Mouse (Mus musculus): ENCODE measurements at regions not wholly inside any gene's neighbourhood (a gene's known extent, or its start where the extent isn't known, plus 50 kb on each side); places are given as distances from the start of the nearest gene placed in this dataset.
A peak's percentile ranks its signal among the peaks of the same experiment; 100 is the strongest.

DNA sequence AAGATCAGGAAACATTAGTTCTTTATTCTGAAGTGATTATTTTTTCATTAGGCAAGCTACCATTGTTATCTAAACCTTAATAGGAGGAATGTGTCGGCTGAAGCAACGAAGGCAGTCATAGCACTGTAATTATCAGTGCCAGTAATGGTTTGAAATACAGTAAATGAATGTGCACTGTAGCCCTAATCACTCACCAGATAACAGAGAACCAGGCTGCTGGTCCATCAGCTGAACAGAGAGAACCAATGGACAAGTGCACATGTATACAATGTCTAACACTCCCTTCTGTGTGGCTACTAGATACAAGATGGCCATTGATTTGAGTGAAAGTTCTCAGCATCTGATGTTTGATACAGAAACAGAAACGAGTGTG is 294.6 kb upstream of the Ano5 start:
- 89% methylated on average over 3 of the region's 3 CpGs for WGBS
- no peaks in the 10 kb centered on the region for H3K4me1 ChIP-seq (ENCODE audit: control insufficient read depth, insufficient read depth, low read length)
- H3K27me3 ChIP-seq (ENCODE audit: control insufficient read depth, insufficient read depth, low read length): no peaks in the 10 kb centered on the region
- no peak overlapping the region for H3K27ac ChIP-seq (ENCODE audit: low read depth, low read length)
- DNase-seq (ENCODE audit: low spot score) (no peak), ATAC-seq (ENCODE audit: insufficient read depth, low FRiP score, low TSS enrichment) (no peak)
- H3K9me3 ChIP-seq (ENCODE audit: control insufficient read depth, low read length): no peaks in the 10 kb centered on the region
- no peak overlapping the region for H3K9ac ChIP-seq (ENCODE audit: low read length)
- no peak overlapping the region for H3K4me2 ChIP-seq (ENCODE audit: low read depth)
- H3K4me3 ChIP-seq (ENCODE audit: low read depth, low read length): no peak overlapping the region
- no peaks in the 10 kb centered on the region for H3K36me3 ChIP-seq (ENCODE audit: control insufficient read depth, insufficient read depth, low read length)

DNA sequence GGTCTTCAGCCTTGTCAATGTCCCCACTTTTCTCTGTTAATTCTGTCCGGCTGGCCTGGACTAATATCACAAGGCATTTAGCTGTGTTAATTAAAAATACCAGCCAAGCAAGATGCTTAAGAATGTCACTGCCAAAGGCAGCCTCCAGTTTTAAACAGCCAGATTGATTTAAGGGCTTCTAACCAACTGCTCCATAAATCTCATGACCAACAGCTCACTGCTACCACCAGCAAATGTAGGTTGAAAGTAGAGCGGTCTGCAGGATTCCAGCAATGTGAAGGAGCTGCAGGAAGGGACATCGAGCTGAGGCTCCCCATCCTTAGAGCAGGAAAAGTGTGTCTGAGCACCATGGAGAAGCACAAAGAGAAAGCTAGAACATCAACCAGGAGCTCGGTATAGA is 289.5 kb upstream of the Ano5 start:
- H3K27ac ChIP-seq (ENCODE audit: low read depth, low read length): no peak overlapping the region
- 82% methylated on average over 4 of the region's 4 CpGs for WGBS
- ATAC-seq (ENCODE audit: insufficient read depth, low FRiP score, low TSS enrichment) (no peak), DNase-seq (ENCODE audit: low spot score) (no peak)
- H3K4me2 ChIP-seq (ENCODE audit: low read depth): no peak overlapping the region
- no peaks in the 10 kb centered on the region for H3K36me3 ChIP-seq (ENCODE audit: control insufficient read depth, insufficient read depth, low read length)
- H3K9me3 ChIP-seq (ENCODE audit: control insufficient read depth, low read length): no peaks in the 10 kb centered on the region
- no peaks in the 10 kb centered on the region for H3K27me3 ChIP-seq (ENCODE audit: control insufficient read depth, insufficient read depth, low read length)
- no peaks in the 10 kb centered on the region for H3K4me1 ChIP-seq (ENCODE audit: control insufficient read depth, insufficient read depth, low read length)
- H3K4me3 ChIP-seq (ENCODE audit: low read depth, low read length): no peak overlapping the region
- H3K9ac ChIP-seq (ENCODE audit: low read length): no peak overlapping the region

DNA sequence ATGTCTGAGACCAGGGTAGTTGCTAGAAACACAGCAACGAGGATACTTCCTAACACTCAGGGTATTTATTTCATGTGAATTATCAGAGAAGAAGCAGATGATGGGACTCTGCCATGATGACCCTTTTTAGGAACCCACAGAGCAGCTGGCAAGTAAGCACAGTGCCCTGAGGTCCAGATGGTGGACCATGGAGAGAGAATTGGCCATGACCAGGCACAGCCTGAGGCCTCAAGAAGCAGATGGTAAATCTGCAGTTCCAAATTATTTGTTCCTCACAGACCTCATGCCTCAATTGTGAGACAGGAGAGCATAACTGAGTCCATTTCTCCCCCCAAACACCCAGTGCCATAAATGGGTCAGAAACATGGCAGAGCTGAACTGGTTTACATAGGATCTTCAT is 289.0 kb upstream of the Ano5 start:
- H3K27ac ChIP-seq (ENCODE audit: low read depth, low read length): no peak overlapping the region
- ATAC-seq (ENCODE audit: insufficient read depth, low FRiP score, low TSS enrichment) (no peak), DNase-seq (ENCODE audit: low spot score) (no peak)
- no peak overlapping the region for H3K9ac ChIP-seq (ENCODE audit: low read length)
- no peak overlapping the region for H3K4me2 ChIP-seq (ENCODE audit: low read depth)
- 81% methylated on average over 1 of the region's 1 CpGs for WGBS
- no peaks in the 10 kb centered on the region for H3K27me3 ChIP-seq (ENCODE audit: control insufficient read depth, insufficient read depth, low read length)
- no peaks in the 10 kb centered on the region for H3K9me3 ChIP-seq (ENCODE audit: control insufficient read depth, low read length)
- H3K4me1 ChIP-seq (ENCODE audit: control insufficient read depth, insufficient read depth, low read length): no peaks in the 10 kb centered on the region
- no peaks in the 10 kb centered on the region for H3K36me3 ChIP-seq (ENCODE audit: control insufficient read depth, insufficient read depth, low read length)
- H3K4me3 ChIP-seq (ENCODE audit: low read depth, low read length): no peak overlapping the region

DNA sequence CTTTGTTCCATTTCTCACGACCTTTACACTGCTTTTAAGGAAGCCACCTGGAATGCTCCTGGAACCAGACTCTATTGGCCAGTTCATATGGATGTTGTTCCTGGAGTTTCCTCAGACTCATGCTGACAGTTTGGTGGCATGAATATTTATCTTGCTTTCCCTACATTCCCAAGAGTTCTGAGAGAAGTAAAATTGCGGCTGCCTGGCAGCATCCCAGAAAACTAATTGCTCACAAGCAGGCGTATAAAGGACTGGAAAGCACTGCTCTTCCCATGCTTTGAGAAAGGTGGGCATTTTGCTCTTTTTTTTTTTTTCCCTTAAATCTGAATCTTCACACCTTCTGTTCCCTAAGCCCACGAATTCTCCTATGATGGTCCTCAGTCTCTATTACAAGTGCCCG is 283.7 kb upstream of the Ano5 start:
- no peak overlapping the region for H3K27ac ChIP-seq (ENCODE audit: low read depth, low read length)
- 86% methylated on average over 5 of the region's 5 CpGs for WGBS
- no peak overlapping the region for H3K9ac ChIP-seq (ENCODE audit: low read length)

DNA sequence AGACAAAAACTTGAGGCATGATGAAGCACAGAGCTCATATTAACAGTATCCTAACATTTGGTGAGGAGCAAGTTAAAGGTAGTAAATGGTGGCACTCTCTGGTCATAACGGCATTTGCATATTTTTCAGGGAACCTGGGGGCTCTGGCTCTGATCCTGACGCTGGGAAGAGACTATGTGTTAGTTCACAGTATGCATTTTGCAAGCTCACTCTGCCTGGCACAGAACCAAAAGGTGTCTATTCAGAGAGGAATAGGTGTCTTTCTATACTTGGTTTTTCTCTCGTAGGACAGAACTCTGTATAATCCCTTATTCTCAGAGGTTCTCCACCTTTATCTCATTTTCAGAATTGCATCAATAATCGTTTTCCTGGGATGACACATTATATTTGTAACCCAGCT is 276.2 kb upstream of the Ano5 start:
- H3K27ac ChIP-seq (ENCODE audit: low read depth, low read length): no peak overlapping the region
- no peak overlapping the region for H3K4me3 ChIP-seq (ENCODE audit: low read depth, low read length)
- no peak overlapping the region for H3K4me2 ChIP-seq (ENCODE audit: low read depth)
- no peaks in the 10 kb centered on the region for H3K4me1 ChIP-seq (ENCODE audit: control insufficient read depth, insufficient read depth, low read length)
- no peaks in the 10 kb centered on the region for H3K27me3 ChIP-seq (ENCODE audit: control insufficient read depth, insufficient read depth, low read length)
- no peak for DNase-seq (ENCODE audit: low spot score)
- H3K36me3 ChIP-seq (ENCODE audit: control insufficient read depth, insufficient read depth, low read length): no peaks in the 10 kb centered on the region
- 84% methylated on average over 4 of the region's 4 CpGs for WGBS
- no peak for ATAC-seq (ENCODE audit: insufficient read depth, low FRiP score, low TSS enrichment)
- H3K9me3 ChIP-seq (ENCODE audit: control insufficient read depth, low read length): no peaks in the 10 kb centered on the region
- no peak overlapping the region for H3K9ac ChIP-seq (ENCODE audit: low read length)

More for the DNA sequence above, 283.7 kb upstream of the Ano5 start:
- Histone ChIP-seq H3K9me3 (ENCODE audit: control insufficient read depth, low read length) (no peaks in the 10 kb centered on the region), H3K4me1 (ENCODE audit: control insufficient read depth, insufficient read depth, low read length) (no peaks in the 10 kb centered on the region), H3K36me3 (ENCODE audit: control insufficient read depth, insufficient read depth, low read length) (no peaks in the 10 kb centered on the region), H3K4me3 (ENCODE audit: low read depth, low read length) (no peak overlapping the region), H3K27me3 (ENCODE audit: control insufficient read depth, insufficient read depth, low read length) (no peaks in the 10 kb centered on the region), H3K4me2 (ENCODE audit: low read depth) (no peak overlapping the region)
- DNase-seq (ENCODE audit: low spot score) (no peak), ATAC-seq (ENCODE audit: insufficient read depth, low FRiP score, low TSS enrichment) (no peak)

DNA sequence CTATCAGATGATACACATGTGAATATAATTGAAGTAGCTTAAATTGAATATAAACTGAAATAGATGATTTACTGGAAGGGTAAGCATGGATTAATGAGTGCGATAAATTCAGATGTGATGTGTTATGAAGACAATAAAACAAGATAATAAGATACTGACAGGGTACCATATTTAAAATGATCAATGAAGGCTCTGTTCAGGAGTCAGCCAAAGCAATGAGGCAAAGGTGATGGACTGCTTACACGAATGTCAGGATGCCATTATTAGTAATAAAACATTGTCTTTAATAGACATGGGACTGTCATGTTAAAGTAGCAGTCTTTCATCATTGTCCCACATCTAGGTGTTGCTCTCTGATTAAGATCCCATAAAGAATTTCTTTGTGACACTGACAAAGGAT is 263.1 kb upstream of the Ano5 start:
- H3K27ac ChIP-seq (ENCODE audit: low read depth, low read length): no peak overlapping the region
- H3K4me2 ChIP-seq (ENCODE audit: low read depth): no peak overlapping the region
- ATAC-seq (ENCODE audit: insufficient read depth, low FRiP score, low TSS enrichment) (peak; percentile 60; the same call in 1 of the 2 replicates), DNase-seq (ENCODE audit: low spot score) (no peak)
- no peaks in the 10 kb centered on the region for H3K9me3 ChIP-seq (ENCODE audit: control insufficient read depth, low read length)
- H3K27me3 ChIP-seq (ENCODE audit: control insufficient read depth, insufficient read depth, low read length): no peaks in the 10 kb centered on the region
- H3K4me3 ChIP-seq (ENCODE audit: low read depth, low read length): no peak overlapping the region
- no peaks in the 10 kb centered on the region for H3K4me1 ChIP-seq (ENCODE audit: control insufficient read depth, insufficient read depth, low read length)
- H3K9ac ChIP-seq (ENCODE audit: low read length): no peak overlapping the region
- WGBS: 73% methylated on average over 2 of the region's 2 CpGs
- no peaks in the 10 kb centered on the region for H3K36me3 ChIP-seq (ENCODE audit: control insufficient read depth, insufficient read depth, low read length)

DNA sequence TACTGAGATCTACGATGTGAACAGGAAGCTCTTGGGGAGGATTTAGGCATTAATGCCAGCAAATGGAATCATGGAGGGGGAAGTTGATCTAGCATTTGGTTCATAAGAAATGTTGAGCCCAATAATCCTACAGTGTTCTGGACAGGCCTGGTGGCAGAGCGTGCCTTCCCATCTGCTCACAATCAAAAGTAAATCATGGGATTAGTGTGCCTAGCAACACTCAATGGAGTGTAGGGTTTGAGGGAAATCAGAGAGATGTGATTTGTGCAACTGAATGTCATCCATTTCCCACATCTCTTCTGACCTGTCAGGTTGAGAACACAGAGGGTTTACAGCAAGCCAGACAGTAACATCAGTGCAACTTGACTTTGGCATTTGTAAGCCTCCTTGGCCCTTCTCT is 256.4 kb upstream of the Ano5 start:
- no peaks in the 10 kb centered on the region for H3K4me1 ChIP-seq (ENCODE audit: control insufficient read depth, insufficient read depth, low read length)
- no peaks in the 10 kb centered on the region for H3K9me3 ChIP-seq (ENCODE audit: control insufficient read depth, low read length)
- H3K4me3 ChIP-seq (ENCODE audit: low read depth, low read length): no peak overlapping the region
- WGBS: 81% methylated on average over 2 of the region's 2 CpGs
- ATAC-seq (ENCODE audit: insufficient read depth, low FRiP score, low TSS enrichment) (no peak), DNase-seq (ENCODE audit: low spot score) (no peak)
- H3K36me3 ChIP-seq (ENCODE audit: control insufficient read depth, insufficient read depth, low read length): no peaks in the 10 kb centered on the region
- H3K27ac ChIP-seq (ENCODE audit: low read depth, low read length): no peak overlapping the region
- no peaks in the 10 kb centered on the region for H3K27me3 ChIP-seq (ENCODE audit: control insufficient read depth, insufficient read depth, low read length)
- no peak overlapping the region for H3K9ac ChIP-seq (ENCODE audit: low read length)
- no peak overlapping the region for H3K4me2 ChIP-seq (ENCODE audit: low read depth)

DNA sequence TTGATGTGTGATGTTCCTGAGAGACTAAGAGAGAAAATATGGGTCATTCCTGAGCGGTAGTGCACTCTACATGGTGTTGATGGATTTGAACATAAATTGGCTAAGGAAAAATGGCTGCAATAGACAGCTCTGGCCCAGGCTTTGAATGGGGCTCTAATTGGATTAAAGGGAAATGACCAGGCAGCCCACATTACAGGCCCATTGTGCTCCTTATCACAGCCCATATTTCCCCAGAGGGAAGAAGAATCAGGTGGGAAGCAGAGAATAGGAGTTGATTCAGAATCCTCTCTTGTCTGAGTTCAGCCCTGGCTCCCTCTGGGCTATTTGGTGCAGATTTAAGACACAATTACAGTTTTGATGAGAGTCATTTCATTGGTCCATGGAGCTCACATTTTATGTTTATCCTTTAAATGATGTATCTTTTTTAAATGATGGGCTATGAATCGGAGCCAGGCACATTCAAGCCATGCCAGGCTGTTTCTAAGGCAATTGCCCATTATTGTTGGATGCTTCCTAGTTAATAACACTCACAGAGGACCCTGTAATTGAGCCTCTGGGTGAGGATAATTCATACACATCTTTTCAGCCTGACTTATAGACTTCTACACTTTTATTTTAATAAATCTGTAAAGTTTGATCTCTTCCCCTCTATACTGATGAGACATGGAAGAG is 251.5 kb upstream of the Ano5 start:
- H3K9ac ChIP-seq (ENCODE audit: low read length): no peak overlapping the region
- H3K4me2 ChIP-seq (ENCODE audit: low read depth): no peak overlapping the region
- H3K9me3 ChIP-seq (ENCODE audit: control insufficient read depth, low read length): no peaks in the 10 kb centered on the region
- 68% methylated on average over 2 of the region's 2 CpGs for WGBS
- no peaks in the 10 kb centered on the region for H3K27me3 ChIP-seq (ENCODE audit: control insufficient read depth, insufficient read depth, low read length)
- peak; percentile 53 for ATAC-seq (ENCODE audit: insufficient read depth, low FRiP score, low TSS enrichment)
- no peaks in the 10 kb centered on the region for H3K36me3 ChIP-seq (ENCODE audit: control insufficient read depth, insufficient read depth, low read length)
- DNase-seq (ENCODE audit: low spot score): peak; percentile 29
- no peaks in the 10 kb centered on the region for H3K4me1 ChIP-seq (ENCODE audit: control insufficient read depth, insufficient read depth, low read length)
- no peak overlapping the region for H3K4me3 ChIP-seq (ENCODE audit: low read depth, low read length)
- H3K27ac ChIP-seq (ENCODE audit: low read depth, low read length): no peak overlapping the region

DNA sequence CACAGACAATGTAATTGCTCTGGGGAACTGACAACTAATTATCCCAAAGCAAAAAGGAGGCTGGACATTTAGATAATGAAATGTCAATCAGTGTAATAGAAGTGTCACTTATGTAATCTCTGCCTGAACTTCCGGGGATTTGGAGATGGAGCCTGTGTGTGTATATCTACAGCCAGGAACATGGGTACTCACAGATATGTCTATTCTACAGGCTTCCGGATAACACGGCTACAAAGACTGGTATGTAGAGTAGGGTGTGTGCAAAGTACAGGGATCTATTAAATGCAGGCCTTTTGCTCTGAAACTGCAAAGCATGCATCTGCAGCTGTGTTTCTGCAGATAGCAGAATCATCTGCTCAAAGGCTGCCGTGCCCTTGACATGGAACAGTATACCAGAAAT is 246.7 kb upstream of the Ano5 start:
- DNase-seq (ENCODE audit: low spot score): no peak
- Histone ChIP-seq H3K27ac (ENCODE audit: low read depth, low read length) (no peak overlapping the region), H3K4me1 (ENCODE audit: control insufficient read depth, insufficient read depth, low read length) (no peaks in the 10 kb centered on the region), H3K9me3 (ENCODE audit: control insufficient read depth, low read length) (no peaks in the 10 kb centered on the region), H3K9ac (ENCODE audit: low read length) (no peak overlapping the region), H3K4me2 (ENCODE audit: low read depth) (no peak overlapping the region), H3K36me3 (ENCODE audit: control insufficient read depth, insufficient read depth, low read length) (no peaks in the 10 kb centered on the region), H3K4me3 (ENCODE audit: low read depth, low read length) (no peak overlapping the region), H3K27me3 (ENCODE audit: control insufficient read depth, insufficient read depth, low read length) (no peaks in the 10 kb centered on the region)
- WGBS: 86% methylated on average over 4 of the region's 4 CpGs
- ATAC-seq (ENCODE audit: insufficient read depth, low FRiP score, low TSS enrichment): no peak
